Mouse (Mus musculus) heart, embryonic 16.5 days (tissue): ENCODE results near the gene Gm10837. TPM values are rescaled to one million over a fixed set of nuclear protein-coding genes. Genes with fewer than 3 reads are reported as not detected.

Experiments
- ATAC-seq: fragments of 200-750 bp; cut with Nextera tagmentation; replicated peaks from 2 replicates; pipeline ENCODE4 v1.8.0; 2017; ENCODE audit warnings: moderate number of reproducible peaks; ENCODE audit not compliant: insufficient read depth, low FRiP score; ENCODE audit errors: extremely low read depth
- H3K27ac ChIP-seq: fragments of 300-500 bp; sonication (generic); 2 replicates; pipeline ENCODE4 v1.5.1; 2014; ENCODE audit warnings: mild to moderate bottlenecking, low read length, control low read depth, moderate library complexity
- H3K27me3 ChIP-seq: fragments of 300-500 bp; sonication (generic); 2 replicates; pipeline ENCODE4 v1.6.1; 2014; ENCODE audit warnings: low read length, mixed read lengths; ENCODE audit not compliant: control insufficient read depth, insufficient read depth
- H3K36me3 ChIP-seq: fragments of 300-500 bp; sonication (generic); 2 replicates; pipeline ENCODE4 v1.6.1; 2014; ENCODE audit not compliant: control insufficient read depth, insufficient read depth
- H3K4me1 ChIP-seq: fragments of 300-500 bp; sonication (generic); 2 replicates; pipeline ENCODE4 v1.6.1; 2014; ENCODE audit warnings: low read length, mixed read lengths; ENCODE audit not compliant: control insufficient read depth, insufficient read depth
- H3K4me2 ChIP-seq: fragments of 300-500 bp; sonication (generic); 2 replicates; pipeline ENCODE4 v1.6.1; 2014; ENCODE audit warnings: low read depth, mild to moderate bottlenecking, control low read depth, low read length
- H3K4me3 ChIP-seq: fragments of 300-500 bp; sonication (generic); 2 replicates; pipeline ENCODE4 v1.5.1; 2014; ENCODE audit warnings: mild to moderate bottlenecking, control low read depth, low read length
- H3K9ac ChIP-seq: fragments of 300-500 bp; sonication (generic); 2 replicates; pipeline ENCODE4 v1.6.1; 2014; ENCODE audit warnings: low read length, control low read depth
- H3K9me3 ChIP-seq: fragments of 300-500 bp; sonication (generic); replicated peaks from 2 replicates; pipeline ENCODE4 v1.6.1; 2016; ENCODE audit warnings: low read length; ENCODE audit not compliant: control insufficient read depth
- WGBS: fragments of 180-500 bp; shearing (Covaris S2); extraction: QIAGEN DNeasy Blood & Tissue Kit; methylation state at CpG from one replicate; pipeline ENCODE4 v1.1.7; 2014; 5-methylcytosine and 5-hydroxymethylcytosine counted together
- polyA plus RNA-seq: library from polyadenylated mRNA; unstranded; fragments of >200 nt; fragmentation: Nextera tagmentation; extraction: Ambion mirVana; gene quantifications from 2 replicates; pipeline ENCODE4 v1.2.1, GENCODE M21; 2015

Gm10837 gene
- polyA plus RNA-seq, 1 experiment from 2014 or later, result not detected

- Histone ChIP-seq H3K27me3 (peaks cover 85% of the 10 kb centered on the region), H3K4me3 (no peak overlapping the region), H3K36me3 (no peaks in the 10 kb centered on the region), H3K27ac (no peak overlapping the region), H3K4me2 (no peak overlapping the region), H3K9ac (no peak overlapping the region), H3K9me3 (no peaks in the 10 kb centered on the region), H3K4me1 (peaks cover 11% of the 10 kb centered on the region)
- ATAC-seq, result no peak
- WGBS, result 1% methylated on average over 18 of the region's 18 CpGs
Observed at GRCm38 (mm10) chr14:122476822-122477215, 13.6 kb upstream of the Gm10837 start.

- Histone ChIP-seq H3K36me3 (no peaks in the 10 kb centered on the region), H3K4me1 (peaks cover 11% of the 10 kb centered on the region), H3K9ac (no peak overlapping the region), H3K9me3 (no peaks in the 10 kb centered on the region), H3K4me3 (no peak overlapping the region), H3K27me3 (peaks cover 87% of the 10 kb centered on the region), H3K4me2 (no peak overlapping the region), H3K27ac (no peak overlapping the region)
- 2% methylated on average over 20 of the region's 20 CpGs for WGBS
- ATAC-seq, result no peak
Observed at GRCm38 (mm10) chr14:122477261-122477671, 13.1 kb upstream of the Gm10837 start.

- ATAC-seq, result no peak
- Histone ChIP-seq H3K9ac (no peak overlapping the region), H3K4me2 (no peak overlapping the region), H3K4me1 (peaks cover 11% of the 10 kb centered on the region), H3K4me3 (no peak overlapping the region), H3K9me3 (no peaks in the 10 kb centered on the region), H3K27ac (no peak overlapping the region), H3K36me3 (no peaks in the 10 kb centered on the region), H3K27me3 (peaks cover 87% of the 10 kb centered on the region)
- 4% methylated on average over 9 of the region's 9 CpGs for WGBS
Observed at GRCm38 (mm10) chr14:122477971-122478573, 12.3 kb upstream of the Gm10837 start.

- H3K9me3 ChIP-seq, result no peaks in the 10 kb centered on the region
- peaks cover 87% of the 10 kb centered on the region for H3K27me3 ChIP-seq
- peaks cover 11% of the 10 kb centered on the region for H3K4me1 ChIP-seq
- no peak overlapping the region for H3K9ac ChIP-seq
- no peak overlapping the region for H3K4me2 ChIP-seq
- ATAC-seq, result no peak
- 2% methylated on average over 22 of the region's 22 CpGs for WGBS
- H3K4me3 ChIP-seq, result no peak overlapping the region
- no peak overlapping the region for H3K27ac ChIP-seq
- no peaks in the 10 kb centered on the region for H3K36me3 ChIP-seq
Observed at GRCm38 (mm10) chr14:122478574-122479011, 11.8 kb upstream of the Gm10837 start.

- ATAC-seq, result no peak
- no peak overlapping the region for H3K27ac ChIP-seq
- H3K4me1 ChIP-seq, result peaks cover 11% of the 10 kb centered on the region
- H3K4me2 ChIP-seq, result no peak overlapping the region
- WGBS, result 23% methylated on average over 17 of the region's 17 CpGs
- H3K4me3 ChIP-seq, result no peak overlapping the region
- H3K27me3 ChIP-seq, result peaks cover 87% of the 10 kb centered on the region
- no peaks in the 10 kb centered on the region for H3K9me3 ChIP-seq
- no peak overlapping the region for H3K9ac ChIP-seq
- no peaks in the 10 kb centered on the region for H3K36me3 ChIP-seq
Observed at GRCm38 (mm10) chr14:122479461-122480109, 10.8 kb upstream of the Gm10837 start.

GRCm38 (mm10) chr14:122480355-122480754 lies 10.0 kb upstream of the Gm10837 start:
- WGBS, result 5% methylated on average over 2 of the region's 2 CpGs
- H3K36me3 ChIP-seq, result no peaks in the 10 kb centered on the region
- ATAC-seq, result no peak
- H3K4me2 ChIP-seq, result no peak overlapping the region
- no peak overlapping the region for H3K9ac ChIP-seq
- peaks cover 87% of the 10 kb centered on the region for H3K27me3 ChIP-seq
- H3K4me1 ChIP-seq, result peaks cover 4% of the 10 kb centered on the region
- no peak overlapping the region for H3K27ac ChIP-seq
- H3K4me3 ChIP-seq, result no peak overlapping the region
- H3K9me3 ChIP-seq, result no peaks in the 10 kb centered on the region

- 4% methylated on average over 15 of the region's 15 CpGs for WGBS
Observed at GRCm38 (mm10) chr14:122481181-122481580, 9.2 kb upstream of the Gm10837 start.

GRCm38 (mm10) chr14:122482081-122483023 lies 8.0 kb upstream of the Gm10837 start:
- Histone ChIP-seq H3K9me3 (no peaks in the 10 kb centered on the region), H3K4me3 (no peak overlapping the region), H3K27ac (no peak overlapping the region), H3K27me3 (peaks cover 86% of the 10 kb centered on the region), H3K4me2 (no peak overlapping the region), H3K36me3 (no peaks in the 10 kb centered on the region), H3K4me1 (no peaks in the 10 kb centered on the region), H3K9ac (no peak overlapping the region)
- 2% methylated on average over 37 of the region's 38 CpGs for WGBS
- ATAC-seq, result no peak

More at GRCm38 (mm10) chr14:122481181-122481580, 9.2 kb upstream of the Gm10837 start:
- Histone ChIP-seq H3K9me3 (no peaks in the 10 kb centered on the region), H3K27ac (no peak overlapping the region), H3K4me3 (no peak overlapping the region), H3K27me3 (peaks cover 86% of the 10 kb centered on the region), H3K9ac (no peak overlapping the region), H3K4me1 (no peaks in the 10 kb centered on the region), H3K4me2 (no peak overlapping the region), H3K36me3 (no peaks in the 10 kb centered on the region)
- ATAC-seq, result no peak

- 3% methylated on average over 5 of the region's 5 CpGs for WGBS
Observed at GRCm38 (mm10) chr14:122483024-122483385, 7.4 kb upstream of the Gm10837 start.

More at GRCm38 (mm10) chr14:122483024-122483385, 7.4 kb upstream of the Gm10837 start:
- no peak overlapping the region for H3K4me3 ChIP-seq
- H3K4me1 ChIP-seq, result no peaks in the 10 kb centered on the region
- H3K27me3 ChIP-seq, result peaks cover 82% of the 10 kb centered on the region
- no peak overlapping the region for H3K27ac ChIP-seq
- no peaks in the 10 kb centered on the region for H3K9me3 ChIP-seq
- no peak overlapping the region for H3K4me2 ChIP-seq
- no peak overlapping the region for H3K9ac ChIP-seq
- no peak for ATAC-seq
- H3K36me3 ChIP-seq, result no peaks in the 10 kb centered on the region
